In the genomic region with DNA sequence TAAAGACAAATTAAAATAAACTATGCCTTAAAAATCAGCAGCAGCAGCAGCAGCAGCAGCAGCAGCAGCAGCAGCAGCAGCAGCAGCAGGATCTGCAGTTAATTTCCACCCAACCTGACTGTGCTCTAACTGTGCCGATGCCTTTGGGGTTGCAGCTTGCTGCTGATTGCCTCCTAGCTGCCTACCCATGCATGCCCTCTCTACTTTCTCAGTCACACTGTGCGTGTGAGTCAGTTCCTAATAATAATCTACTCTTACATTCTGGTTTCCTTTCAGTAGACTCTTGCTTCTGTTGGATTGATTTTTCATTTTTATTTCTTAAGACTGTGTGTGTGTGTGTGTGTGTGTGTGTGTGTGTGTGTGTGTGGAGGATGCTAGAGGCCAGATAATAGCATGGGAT, we compare ENCODE assay signal across 20 mouse cellular contexts.
"Had no signal": no experiment of that assay in that cellular context is flagged by ENCODE, and none has a peak within 500 bp of the region (broad histone marks: within the 10 kb centered on the region; RNA-seq: fewer than 3 reads in every experiment).

No protein-coding gene starts in this region.

- H3K27me3 ChIP-seq: limb, embryonic 13.5 days; liver, embryonic 12.5 days; liver, embryonic 15.5 days; megakaryocyte, embryonic 14.5 days; midbrain, embryonic 13.5 days; neural tube, embryonic 13.5 days had no signal

- H3K4me1 ChIP-seq: limb, embryonic 10.5 days; limb, embryonic 13.5 days; liver, embryonic 12.5 days; liver, embryonic 15.5 days; midbrain, embryonic 10.5 days; midbrain, embryonic 13.5 days; neural tube, embryonic 13.5 days had no signal

- H3K4me3 ChIP-seq: layer of hippocampus, adult 2 months; limb, embryonic 10.5 days; limb, embryonic 13.5 days; liver, embryonic 12.5 days; liver, embryonic 15.5 days; megakaryocyte, embryonic 14.5 days; midbrain, embryonic 10.5 days; midbrain, embryonic 13.5 days; myocyte; neural tube, embryonic 13.5 days had no signal

- H3K9me3 ChIP-seq: limb, embryonic 10.5 days; limb, embryonic 13.5 days; liver, embryonic 12.5 days; liver, embryonic 15.5 days; megakaryocyte, embryonic 14.5 days; midbrain, embryonic 10.5 days; midbrain, embryonic 13.5 days; neural tube, embryonic 13.5 days had no signal

- H3K9ac ChIP-seq: limb, embryonic 13.5 days; liver, embryonic 12.5 days; liver, embryonic 15.5 days; midbrain, embryonic 13.5 days; neural tube, embryonic 13.5 days had no signal

- DNase-seq: kidney, adult 2 months; kidney, postnatal 25 days; layer of hippocampus, adult 9-11 months; liver; lung, adult 18-20 months; thymus, adult 18-20 months; thymus, postnatal 25 days had no signal

- H3K4me2 ChIP-seq: limb, embryonic 13.5 days; liver, embryonic 12.5 days; liver, embryonic 15.5 days; midbrain, embryonic 13.5 days; neural tube, embryonic 13.5 days had no signal

- ATAC-seq: intestine, postnatal 0 days; liver, embryonic 12.5 days; midbrain, embryonic 13.5 days; midbrain, embryonic 16.5 days had no signal

- H3K27ac ChIP-seq: kidney, postnatal 0 days; layer of hippocampus, adult 2 months; limb, embryonic 10.5 days; limb, embryonic 13.5 days; liver, embryonic 12.5 days; liver, embryonic 15.5 days; midbrain, embryonic 10.5 days; midbrain, embryonic 13.5 days; neural tube, embryonic 13.5 days had no signal
